Mouse (Mus musculus) Patski (cell line): ENCODE data around the gene Cactin. TPM values are rescaled to one million over a fixed set of nuclear protein-coding genes. Genes with fewer than 3 reads are reported as not detected.

ENCODE experiments used
- ATAC-seq: fragments of 100-300 bp; one replicate; pipeline ENCODE4 v1.8.0; 2021
- CTCF ChIA-PET: fragments of 350-600 bp; sonication (Branson Sonifier 250); formaldehyde crosslinking; loops from one replicate; lab custom pipeline; 2022; ENCODE audit warnings: inconsistent platforms; lab: Charles Lee
- POLR2A ChIA-PET: fragments of 350-600 bp; sonication (Branson Sonifier 250); formaldehyde crosslinking; loops from one replicate; lab custom pipeline; 2022; ENCODE audit warnings: antibody characterized with exemption, inconsistent platforms; lab: Charles Lee
- DNase-seq: peaks from one replicate; pipeline ENCODE4 v3.0.0-alpha.2; 2011; ENCODE audit warnings: low read depth, low spot score
- H3K27me3 ChIP-seq: fragments of 371-371 bp; one replicate; pipeline ENCODE4 v1.5.1; 2021
- CTCF ChIP-seq: fragments of 100-300 bp; IDR thresholded peaks from one replicate; pipeline ENCODE4 v1.5.1; 2021
- in situ Hi-C: fragments of 300-500 bp; cut with MboI; formaldehyde crosslinking; loops from 3 replicates; pipeline ENCODE4 v1.11.1; 2018; ENCODE audit warnings: low pct_unique_long_range_greater_than_20kb, mixed read lengths
- polyA plus RNA-seq: library from polyadenylated mRNA; unstranded; gene quantifications from one replicate; pipeline ENCODE4 v1.2.3, GENCODE M21; 2021

Gene Cactin
- polyA plus RNA-seq, 1 experiment from 2014 or later: 34.5 TPM

GRCm38 (mm10) chr10:81363436-81364346 is 42.8 kb downstream of the Cactin start:
- ChIA-PET CTCF (no interaction called here), POLR2A (interaction anchor here (1.3 kb wide), 1 partner anchor 14 kb away, joined by 3 read pairs; the partner anchor contains the start of gene Fzr1)
- DNase-seq (no peak), ATAC-seq (no peak)
- in situ Hi-C loops: no loop called here
- TF ChIP-seq CTCF: no peak
- no peaks in the 10 kb centered on the region for H3K27me3 ChIP-seq

GRCm38 (mm10) chr10:81364666-81365065 is 43.8 kb downstream of the Cactin start:
- H3K27me3 ChIP-seq: no peaks in the 10 kb centered on the region
- TF ChIP-seq CTCF: no peak
- in situ Hi-C loops: no loop called here
- DNase-seq (no peak), ATAC-seq (no peak)
- ChIA-PET POLR2A (interaction anchor here (1.3 kb wide), 1 partner anchor 13 kb away, joined by 3 read pairs; the partner anchor contains the start of gene Fzr1), CTCF (interaction anchor here (0.6 kb wide), 1 partner anchor 33 kb away, joined by 3 read pairs; no protein-coding TSS in a partner anchor)

DNA sequence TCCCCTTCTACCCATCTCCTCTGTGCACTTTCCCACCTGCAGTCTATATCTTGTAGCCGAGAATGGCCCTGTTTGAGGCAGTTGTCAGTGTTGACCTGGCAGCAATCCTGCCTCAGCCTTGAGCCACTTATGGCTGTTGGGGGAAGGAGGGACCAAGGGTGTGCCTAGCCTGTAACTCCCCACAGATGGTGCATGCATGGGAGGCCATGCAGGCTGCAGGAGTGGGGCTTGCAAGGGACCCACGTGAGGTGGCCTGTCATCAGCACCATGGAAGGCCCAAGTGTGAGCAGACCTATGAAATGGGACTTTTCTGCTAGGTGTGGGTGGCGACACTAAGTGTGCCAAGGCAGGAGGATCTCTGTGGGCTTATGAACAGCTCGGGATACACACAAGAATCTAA is 44.2 kb downstream of the Cactin start:
- no peaks in the 10 kb centered on the region for H3K27me3 ChIP-seq
- no peak for TF ChIP-seq CTCF
- in situ Hi-C loops: no loop called here
- CTCF ChIA-PET: no interaction called here
- DNase-seq (no peak), ATAC-seq (no peak)
- POLR2A ChIA-PET: interaction anchor here (1.3 to 1.4 kb wide), 2 partner anchors 11 to 13 kb away, joined by 3 to 4 read pairs; partner anchors contain the start of gene Fzr1

GRCm38 (mm10) chr10:81365672-81366476 is 45.0 kb downstream of the Cactin start, which contains the start of gene 4930404N11Rik:
4930404N11Rik (minus strand) TSS chr10:81365816.
- peak; percentile 12 for ATAC-seq
- in situ Hi-C loops: no loop called here
- POLR2A ChIA-PET: interaction anchor here (1.4 kb wide), 1 partner anchor 10 kb away, joined by 4 read pairs; no protein-coding TSS in a partner anchor
- CTCF ChIA-PET: no interaction called here
- no peak for DNase-seq
- H3K27me3 ChIP-seq: no peaks in the 10 kb centered on the region
- no peak for TF ChIP-seq CTCF

- ChIA-PET CTCF (no interaction called here), POLR2A (interaction anchor here (1.4 kb wide), 1 partner anchor 9 kb away, joined by 4 read pairs; no protein-coding TSS in a partner anchor)
- no peak for DNase-seq
- ATAC-seq: no peak
- H3K27me3 ChIP-seq: no peaks in the 10 kb centered on the region
- in situ Hi-C loops: no loop called here
- TF ChIP-seq CTCF: no peak
These were observed 45.7 kb downstream of the Cactin start for GRCm38 (mm10) chr10:81366477-81367206.

- no peak for ATAC-seq
- CTCF ChIA-PET: no interaction called here
- no peak for DNase-seq
- no peak for TF ChIP-seq CTCF
- POLR2A ChIA-PET: no interaction called here
- H3K27me3 ChIP-seq: no peaks in the 10 kb centered on the region
- in situ Hi-C loops: no loop called here
These were observed 46.2 kb downstream of the Cactin start for GRCm38 (mm10) chr10:81367207-81367495.

DNA sequence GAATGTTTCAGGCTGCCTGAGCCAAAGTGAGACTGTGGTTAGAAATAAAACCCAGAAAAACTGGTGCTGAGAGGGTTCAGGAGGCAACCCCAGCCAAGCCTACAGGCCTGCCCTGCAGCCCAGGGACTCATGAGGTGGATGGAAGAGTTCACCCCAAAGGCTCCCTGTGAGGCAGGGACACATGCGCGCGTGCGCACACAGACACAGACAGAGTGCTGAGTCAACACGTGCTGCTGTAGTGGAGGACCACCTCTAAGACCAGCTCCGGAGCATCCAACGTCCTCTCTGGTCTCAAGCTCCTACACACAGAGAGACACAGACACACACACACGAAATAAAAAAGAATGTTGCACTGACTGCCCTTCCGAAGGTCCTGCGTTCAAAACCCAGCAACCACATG is 54.4 kb downstream of the Cactin start:
- no peaks in the 10 kb centered on the region for H3K27me3 ChIP-seq
- no peak for ATAC-seq
- no peak for DNase-seq
- CTCF ChIA-PET: interaction anchor here (2.0 kb wide), 1 partner anchor 83 kb away, joined by 5 read pairs; the partner anchor contains the start of gene Pip5k1c
- TF ChIP-seq CTCF: no peak
- in situ Hi-C loops: no loop called here
- POLR2A ChIA-PET: interaction anchor here (1.5 kb wide), 1 partner anchor 9 kb away, joined by 4 read pairs; the partner anchor contains the start of gene 4930404N11Rik

Other genes starting within 250 kb of the Cactin start
- 0.08 TPM for gene Creb3l3, start 222.2 kb upstream of the Cactin start, polyA plus RNA-seq
- gene Map2k2, start 215.2 kb upstream of the Cactin start, polyA plus RNA-seq: 150 TPM
- 40.6 TPM for gene Zbtb7a, start 185.9 kb upstream of the Cactin start, polyA plus RNA-seq
- 33.9 TPM for gene Pias4, start 153.2 kb upstream of the Cactin start, polyA plus RNA-seq
- gene Eef2, start 144.5 kb upstream of the Cactin start, polyA plus RNA-seq: 1,798 TPM
- 82.0 TPM for gene Dapk3, start 138.1 kb upstream of the Cactin start, polyA plus RNA-seq
- gene 4930442H23Rik, start 137.3 kb upstream of the Cactin start, polyA plus RNA-seq: 0.50 TPM
- gene Nmrk2, start 119.1 kb upstream of the Cactin start, polyA plus RNA-seq: 0.14 TPM
- gene Atcay, start 90.3 kb upstream of the Cactin start, polyA plus RNA-seq: 0.04 TPM
- 11.7 TPM for gene Zfr2, start 87.9 kb upstream of the Cactin start, polyA plus RNA-seq
- 1.5 TPM for gene Matk, start 68.2 kb upstream of the Cactin start, polyA plus RNA-seq
- 98.3 TPM for gene Mrpl54, start 54.2 kb upstream of the Cactin start, polyA plus RNA-seq
- gene Apba3, start 54.1 kb upstream of the Cactin start, polyA plus RNA-seq: 71.4 TPM
- 6.5 TPM for gene Tjp3, start 29.5 kb upstream of the Cactin start, polyA plus RNA-seq
- 51.5 TPM for gene Pip5k1c, start 28.1 kb upstream of the Cactin start, polyA plus RNA-seq
- gene Tbxa2r, start 7.6 kb downstream of the Cactin start, polyA plus RNA-seq: not detected
- gene Gipc3, start 22.2 kb downstream of the Cactin start, polyA plus RNA-seq: 0.46 TPM
- 118 TPM for gene Hmg20b, start 29.4 kb downstream of the Cactin start, polyA plus RNA-seq
- 23.9 TPM for gene Mfsd12, start 36.4 kb downstream of the Cactin start, polyA plus RNA-seq
- gene 4930404N11Rik, start 44.7 kb downstream of the Cactin start, polyA plus RNA-seq: 2.7 TPM
- gene Fzr1, start 57.4 kb downstream of the Cactin start, polyA plus RNA-seq: 62.1 TPM
- gene Dohh, start 63.3 kb downstream of the Cactin start, polyA plus RNA-seq: 83.4 TPM
- 2.4 TPM for gene Gm48551, start 63.4 kb downstream of the Cactin start, polyA plus RNA-seq
- gene Gm48552, start 67.9 kb downstream of the Cactin start, polyA plus RNA-seq: 0.76 TPM
- gene Smim24, start 71.9 kb downstream of the Cactin start, polyA plus RNA-seq: 0.18 TPM
- gene Nfic, start 134.5 kb downstream of the Cactin start, polyA plus RNA-seq: 41.8 TPM
- gene Celf5, start 161.6 kb downstream of the Cactin start, polyA plus RNA-seq: 0.99 TPM
- gene Ncln, start 175.3 kb downstream of the Cactin start, polyA plus RNA-seq: 104 TPM
- 0.03 TPM for gene S1pr4, start 179.0 kb downstream of the Cactin start, polyA plus RNA-seq
- not detected for gene Gna15, start 203.1 kb downstream of the Cactin start, polyA plus RNA-seq
- 76.2 TPM for gene Gna11, start 224.1 kb downstream of the Cactin start, polyA plus RNA-seq
- gene Aes, start 238.4 kb downstream of the Cactin start, polyA plus RNA-seq: 1,239 TPM